Mouse (Mus musculus) thymus, adult 2 months (tissue): ENCODE results near the gene Trpm8.

Source experiments
- CTCF ChIP-seq: fragments of 200-500 bp; IDR thresholded peaks from 2 replicates; pipeline ENCODE4 v1.5.1; 2012; ENCODE audit warnings: mild to moderate bottlenecking, control low read depth, low read length, moderate library complexity, borderline replicate concordance; ENCODE audit not compliant: control insufficient read depth, poor library complexity, insufficient read depth; ENCODE audit errors: extremely low read depth
- POLR2A ChIP-seq: fragments of 200-500 bp; IDR thresholded peaks from 2 replicates; pipeline ENCODE4 v1.6.1; 2012; ENCODE audit warnings: mild to moderate bottlenecking, low read length, control low read depth, moderate library complexity; ENCODE audit not compliant: control insufficient read depth, poor library complexity, insufficient read depth; ENCODE audit errors: extremely low read depth

DNA sequence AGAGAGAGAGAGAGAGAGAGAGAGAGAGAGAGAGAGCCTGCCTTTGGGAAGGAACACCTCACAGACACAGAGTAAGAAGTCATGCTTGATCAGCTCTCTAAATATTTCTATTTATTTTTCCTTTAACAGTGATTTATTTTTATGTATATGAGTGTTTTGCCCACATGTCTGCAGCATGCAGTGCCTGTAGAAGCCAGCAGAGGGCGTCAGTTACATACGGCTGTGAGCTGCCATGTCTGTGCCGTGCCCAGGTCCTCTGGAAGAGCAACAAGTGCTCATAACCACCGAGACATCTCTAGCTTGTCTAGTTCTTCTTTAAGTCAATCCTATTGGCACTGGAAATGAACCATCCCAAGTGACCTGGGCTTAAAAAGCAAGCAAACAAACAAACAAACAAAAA is 12.5 kb downstream of the Trpm8 start:
- TF ChIP-seq CTCF = no peak
- no peak for TF ChIP-seq POLR2A
